Mouse (Mus musculus) forebrain, embryonic 13.5 days (tissue): ENCODE measurements around the gene Doc2b. TPM values are rescaled to one million over a fixed set of nuclear protein-coding genes. Genes with fewer than 3 reads are reported as not detected.

Source experiments
- ATAC-seq: fragments of 200-750 bp; cut with Nextera tagmentation; 2 replicates; pipeline ENCODE4 v1.8.0; 2017
- H3K27ac ChIP-seq: fragments of 300-500 bp; sonication (generic); 2 replicates; pipeline ENCODE4 v1.5.1; 2015; ENCODE audit warnings: inconsistent platforms, mild to moderate bottlenecking, moderate library complexity
- H3K27me3 ChIP-seq: fragments of 300-500 bp; sonication (generic); 2 replicates; pipeline ENCODE4 v1.6.1; 2015; ENCODE audit warnings: mild to moderate bottlenecking, inconsistent platforms
- H3K36me3 ChIP-seq: fragments of 300-500 bp; sonication (generic); 2 replicates; pipeline ENCODE4 v1.6.1; 2015; ENCODE audit warnings: mild to moderate bottlenecking, inconsistent platforms; ENCODE audit not compliant: poor library complexity, severe bottlenecking
- H3K4me1 ChIP-seq: fragments of 300-500 bp; sonication (generic); 2 replicates; pipeline ENCODE4 v1.6.1; 2015; ENCODE audit warnings: inconsistent platforms
- H3K4me2 ChIP-seq: fragments of 300-500 bp; sonication (generic); 2 replicates; pipeline ENCODE4 v1.6.1; 2015; ENCODE audit warnings: inconsistent platforms, mild to moderate bottlenecking, moderate library complexity
- H3K4me3 ChIP-seq: fragments of 300-500 bp; sonication (generic); 2 replicates; pipeline ENCODE4 v1.5.1; 2015; ENCODE audit warnings: mild to moderate bottlenecking, inconsistent platforms
- H3K9ac ChIP-seq: fragments of 300-500 bp; sonication (generic); 2 replicates; pipeline ENCODE4 v1.6.1; 2015; ENCODE audit warnings: mild to moderate bottlenecking, inconsistent platforms
- H3K9me3 ChIP-seq: fragments of 300-500 bp; sonication (generic); replicated peaks from 2 replicates; pipeline ENCODE4 v1.6.1; 2016; ENCODE audit warnings: inconsistent platforms
- WGBS: fragments of 180-500 bp; shearing (Covaris S2); methylation state at CpG from one replicate; pipeline ENCODE4 v1.1.7; 2015; 5-methylcytosine and 5-hydroxymethylcytosine counted together
- polyA plus RNA-seq: library from polyadenylated mRNA; unstranded; fragments of >200 nt; fragmentation: Nextera tagmentation; extraction: Ambion mirVana; gene quantifications from 2 replicates; pipeline ENCODE4 v1.2.1, GENCODE M21; 2015

Doc2b gene
- 0.92 and 1.2 TPM in 2 replicates for polyA plus RNA-seq

DNA sequence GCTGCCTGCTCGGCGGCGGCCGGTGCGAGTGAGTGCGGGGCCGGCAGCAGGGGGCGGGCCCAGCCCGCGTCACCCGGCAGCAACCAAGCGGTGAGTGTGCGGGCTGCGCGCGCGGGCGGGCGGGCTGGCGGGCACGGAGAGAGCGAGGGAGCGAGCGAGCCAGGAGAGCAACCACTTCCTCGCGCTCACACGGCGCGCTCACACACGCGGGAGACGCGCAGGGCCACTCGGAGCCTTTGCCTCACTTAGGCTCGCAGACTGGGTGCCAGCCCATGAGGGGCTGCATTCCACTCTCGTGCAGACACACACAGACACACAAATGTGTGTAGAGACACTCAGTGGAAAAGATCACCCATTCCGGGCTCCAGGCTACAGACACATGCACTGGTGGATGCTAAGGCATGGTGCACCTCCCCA, at the start of gene Doc2b:
Gene Doc2b, minus strand, starts transcription at position 21 of the 417 bp plus-strand sequence.
- Histone ChIP-seq H3K4me2 (peak within 1 kb of the TSS; percentile 67), H3K9me3 (no peaks in the 10 kb centered on the region), H3K27me3 (peaks cover 66% of the 10 kb centered on the region), H3K27ac (no peak within 1 kb of the TSS), H3K36me3 (no peaks in the 10 kb centered on the region), H3K4me1 (peaks cover 17% of the 10 kb centered on the region), H3K9ac (peak within 1 kb of the TSS; percentile 62), H3K4me3 (peak within 1 kb of the TSS; percentile 47)
- ATAC-seq, result peak; percentile 89
- 5% methylated on average over 33 of the region's 37 CpGs for WGBS

DNA sequence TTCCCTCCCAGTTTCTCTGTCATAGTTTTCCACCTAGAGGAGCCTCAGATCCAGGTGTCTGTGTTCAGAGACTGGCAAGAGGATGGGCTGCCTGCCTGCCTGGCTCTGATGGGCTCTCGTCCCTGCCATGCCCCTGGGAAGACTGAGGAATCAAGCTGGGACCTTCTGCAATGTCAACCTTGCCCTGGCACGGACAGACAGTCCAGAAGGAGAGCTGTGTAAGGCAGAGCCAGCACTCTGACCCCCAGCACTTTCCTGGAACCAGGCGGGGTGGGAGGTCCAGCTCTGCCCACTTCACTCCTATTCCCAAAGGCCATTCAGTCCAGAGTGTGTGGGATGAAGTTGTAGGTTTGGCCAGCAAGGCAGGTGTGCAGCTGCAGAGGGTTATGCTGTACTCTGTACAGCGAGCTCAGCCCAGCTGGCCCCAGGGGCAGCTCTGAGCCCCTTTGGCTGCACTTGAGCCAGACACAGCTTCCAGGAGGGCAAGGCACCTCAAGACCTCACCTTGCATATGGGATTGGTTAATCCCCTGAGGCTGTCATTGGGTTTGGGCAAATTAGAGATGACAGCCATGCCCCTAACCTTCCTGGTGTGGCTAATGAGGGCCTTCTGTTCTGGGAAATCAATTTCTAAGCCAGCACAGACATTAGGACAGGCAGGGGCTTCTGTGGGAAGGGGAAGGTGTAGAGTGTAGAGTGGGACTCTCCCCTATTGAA, 47.2 kb upstream of the Doc2b start:
- peaks cover 15% of the 10 kb centered on the region for H3K4me1 ChIP-seq
- no peaks in the 10 kb centered on the region for H3K36me3 ChIP-seq
- no peaks in the 10 kb centered on the region for H3K9me3 ChIP-seq
- H3K9ac ChIP-seq, result no peak overlapping the region
- no peak for ATAC-seq
- 78% methylated on average over 4 of the region's 4 CpGs for WGBS
- no peak overlapping the region for H3K4me2 ChIP-seq
- H3K4me3 ChIP-seq, result no peak overlapping the region
- H3K27ac ChIP-seq, result no peak overlapping the region
- no peaks in the 10 kb centered on the region for H3K27me3 ChIP-seq

DNA sequence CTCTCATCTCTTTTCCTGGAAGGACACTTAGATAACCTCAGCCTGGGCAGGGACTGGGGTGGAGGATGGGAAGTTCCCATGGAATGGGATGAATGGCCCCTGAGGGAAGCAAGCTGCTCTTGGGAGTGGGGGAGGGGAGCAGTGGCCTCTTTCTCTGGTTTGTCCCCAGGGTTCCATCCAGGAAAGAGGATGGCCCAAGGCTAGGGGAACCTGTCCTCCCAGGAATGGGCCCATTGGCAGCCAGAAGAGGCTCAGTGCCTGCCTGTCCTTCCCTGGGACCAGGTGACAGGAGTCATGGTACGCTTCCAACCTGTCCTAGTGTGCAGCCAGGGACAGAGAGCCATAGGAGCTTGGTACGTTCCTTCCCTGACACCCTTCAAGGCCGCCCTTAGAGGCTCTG, 45.7 kb upstream of the Doc2b start:
- no peaks in the 10 kb centered on the region for H3K9me3 ChIP-seq
- WGBS, result 68% methylated on average over 3 of the region's 3 CpGs
- no peak overlapping the region for H3K27ac ChIP-seq
- peaks cover 15% of the 10 kb centered on the region for H3K4me1 ChIP-seq
- no peak overlapping the region for H3K4me2 ChIP-seq
- ATAC-seq, result no peak
- no peak overlapping the region for H3K9ac ChIP-seq
- no peaks in the 10 kb centered on the region for H3K27me3 ChIP-seq
- H3K4me3 ChIP-seq, result no peak overlapping the region
- H3K36me3 ChIP-seq, result no peaks in the 10 kb centered on the region

DNA sequence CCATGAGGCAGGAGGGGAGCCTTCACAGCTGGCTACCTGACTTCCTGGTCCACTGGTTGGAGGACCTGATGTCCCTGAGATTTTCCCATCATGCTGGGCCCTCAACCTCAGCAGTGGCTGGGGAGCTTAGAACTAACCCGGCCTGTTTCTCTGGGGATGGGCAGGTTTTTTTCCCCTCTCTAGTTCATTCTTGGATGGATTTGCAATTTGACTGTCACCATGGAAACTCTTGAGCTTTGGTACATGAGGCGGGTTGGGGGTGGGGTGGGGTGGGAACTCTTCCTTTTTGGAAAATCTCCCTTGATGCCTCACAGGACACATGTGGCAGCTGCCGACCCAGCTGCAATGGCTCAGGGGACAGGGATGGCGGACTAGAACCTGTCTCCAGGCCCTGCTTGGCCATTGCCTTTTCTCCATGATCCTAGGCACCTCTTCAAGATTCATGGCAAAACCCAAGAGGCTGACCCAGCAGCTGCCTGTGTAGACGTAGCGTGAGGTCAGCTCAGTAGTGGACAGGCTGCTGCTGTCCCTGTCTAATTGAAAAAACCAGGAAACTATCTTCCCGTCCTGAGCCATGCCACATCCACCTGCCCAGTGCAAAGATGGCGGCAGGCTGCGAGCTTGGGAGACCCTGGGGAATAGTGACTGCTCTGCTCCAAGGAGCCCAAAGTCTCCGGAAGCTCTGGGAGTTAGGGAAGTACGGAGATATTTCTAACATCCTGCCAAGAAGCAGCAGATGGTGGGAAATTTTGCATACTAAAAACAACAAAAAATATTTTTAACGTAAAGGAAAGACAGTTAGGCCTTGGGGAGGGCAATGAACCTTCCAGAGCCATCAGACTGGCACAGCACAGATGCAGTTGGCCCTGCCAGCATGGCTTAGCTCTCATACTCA, 43.9 kb upstream of the Doc2b start:
- no peaks in the 10 kb centered on the region for H3K27me3 ChIP-seq
- no peak overlapping the region for H3K4me2 ChIP-seq
- H3K9me3 ChIP-seq, result no peaks in the 10 kb centered on the region
- no peaks in the 10 kb centered on the region for H3K36me3 ChIP-seq
- H3K4me1 ChIP-seq, result peaks cover 8% of the 10 kb centered on the region
- no peak overlapping the region for H3K4me3 ChIP-seq
- 80% methylated on average over 12 of the region's 12 CpGs for WGBS
- H3K27ac ChIP-seq, result no peak overlapping the region
- ATAC-seq, result no peak
- H3K9ac ChIP-seq, result no peak overlapping the region

DNA sequence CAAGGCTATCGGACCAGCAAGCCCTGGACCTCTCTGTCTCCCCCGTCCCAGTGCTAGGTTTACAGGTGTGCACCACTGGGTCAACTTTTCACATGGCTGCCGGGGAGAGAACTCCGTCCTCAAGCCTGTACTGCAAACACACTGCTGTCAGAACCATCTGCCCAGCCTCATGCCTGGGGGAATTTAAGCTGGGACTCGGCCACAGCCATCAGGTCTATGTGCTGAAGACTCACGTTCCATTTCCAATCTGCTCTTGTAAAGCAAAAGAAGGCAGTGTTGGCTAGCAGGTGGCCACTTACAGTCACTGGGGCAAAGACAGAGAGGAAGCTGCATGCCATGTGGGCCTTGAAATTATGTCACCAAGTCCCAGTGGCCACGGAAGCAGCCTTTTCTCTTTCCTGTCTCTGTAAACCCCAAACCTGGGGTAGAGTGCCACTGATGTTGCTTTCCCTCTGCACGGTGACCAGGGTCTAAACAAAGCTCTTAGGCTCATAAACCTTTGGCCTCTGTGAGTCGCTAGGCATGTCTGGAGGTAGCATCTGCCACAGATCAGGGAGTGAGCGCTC, 43.1 kb upstream of the Doc2b start:
- no peak for ATAC-seq
- Histone ChIP-seq H3K9me3 (no peaks in the 10 kb centered on the region), H3K4me3 (no peak overlapping the region), H3K4me1 (peaks cover 8% of the 10 kb centered on the region), H3K36me3 (no peaks in the 10 kb centered on the region), H3K27ac (no peak overlapping the region), H3K9ac (no peak overlapping the region), H3K27me3 (no peaks in the 10 kb centered on the region), H3K4me2 (no peak overlapping the region)
- 78% methylated on average over 10 of the region's 10 CpGs for WGBS

DNA sequence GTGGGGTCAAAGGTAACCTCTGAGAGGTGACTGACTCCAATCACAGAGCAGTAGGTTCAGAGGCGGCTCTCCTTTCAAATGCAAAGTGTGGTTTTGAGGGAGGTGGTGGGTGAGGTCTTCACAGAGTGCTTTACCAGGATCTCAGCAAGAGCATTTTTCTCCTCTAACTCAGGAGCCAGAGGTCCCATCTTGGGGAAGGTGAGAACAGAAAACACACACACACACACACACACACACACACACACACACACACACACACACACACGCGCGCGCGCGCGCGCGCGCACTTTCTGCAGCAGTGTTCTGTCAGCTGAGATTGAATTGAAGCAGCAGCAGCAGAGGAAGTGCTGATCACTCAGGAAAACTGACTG, 40.4 kb upstream of the Doc2b start:
- Histone ChIP-seq H3K4me2 (no peak overlapping the region), H3K27me3 (no peaks in the 10 kb centered on the region), H3K4me3 (no peak overlapping the region), H3K36me3 (no peaks in the 10 kb centered on the region), H3K27ac (no peak overlapping the region), H3K9ac (no peak overlapping the region), H3K4me1 (peaks cover 8% of the 10 kb centered on the region), H3K9me3 (no peaks in the 10 kb centered on the region)
- no peak for ATAC-seq
- 67% methylated on average over 11 of the region's 11 CpGs for WGBS

DNA sequence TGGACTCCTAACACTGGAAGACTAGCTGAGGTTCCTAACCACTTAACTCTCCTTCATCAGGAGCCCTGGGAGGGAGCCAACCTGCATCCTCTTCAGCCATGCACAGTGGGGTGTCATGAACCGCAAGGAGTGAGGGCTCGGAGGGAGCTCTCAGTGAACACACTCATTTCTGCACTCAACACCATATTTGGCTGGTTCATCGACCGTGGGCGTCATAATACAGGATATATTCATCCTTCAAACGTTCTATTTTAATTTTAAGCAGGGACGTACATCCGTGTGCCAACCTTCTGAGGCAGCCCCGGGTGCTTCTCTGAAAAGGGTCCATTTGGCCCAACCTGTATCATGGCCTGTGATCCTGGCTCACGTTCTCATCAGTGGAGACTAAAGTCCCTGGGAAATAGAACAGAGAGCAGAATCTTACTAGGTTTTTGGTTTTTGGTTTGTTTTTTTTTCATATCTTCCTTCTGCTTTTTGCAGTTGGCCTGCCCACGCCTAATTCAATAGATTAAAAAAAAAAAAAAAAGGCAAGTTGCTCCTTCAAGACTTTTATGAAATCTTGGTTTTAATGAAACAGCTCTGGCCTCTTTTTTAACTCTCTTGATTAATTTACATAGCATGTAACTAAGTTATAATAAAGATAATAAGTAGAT, 39.9 kb upstream of the Doc2b start:
- Histone ChIP-seq H3K9ac (no peak overlapping the region), H3K27ac (no peak overlapping the region), H3K36me3 (no peaks in the 10 kb centered on the region), H3K4me1 (peaks cover 8% of the 10 kb centered on the region), H3K4me3 (no peak overlapping the region), H3K9me3 (no peaks in the 10 kb centered on the region), H3K27me3 (no peaks in the 10 kb centered on the region), H3K4me2 (no peak overlapping the region)
- 84% methylated on average over 11 of the region's 11 CpGs for WGBS
- no peak for ATAC-seq

DNA sequence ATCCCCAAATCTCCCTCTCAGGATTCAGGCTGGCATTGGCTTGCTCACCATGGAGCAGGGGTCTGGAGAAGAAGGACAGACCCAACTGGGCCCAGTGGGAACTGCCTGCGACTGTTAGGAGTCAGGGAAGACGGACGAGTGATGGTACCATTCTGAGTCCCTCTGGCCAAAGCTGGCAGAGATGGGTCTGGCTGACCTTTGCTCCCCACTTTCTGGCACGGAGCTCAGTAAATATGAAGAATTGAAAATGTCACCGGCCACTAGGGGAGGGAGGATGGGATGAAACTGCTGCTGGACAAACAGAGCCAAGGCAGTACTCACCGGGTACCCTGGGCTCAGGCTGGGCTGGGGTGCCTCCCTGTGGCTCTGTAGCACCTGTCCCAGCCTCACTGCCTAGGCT, 37.2 kb upstream of the Doc2b start:
- Histone ChIP-seq H3K4me3 (no peak overlapping the region), H3K9ac (no peak overlapping the region), H3K27ac (no peak overlapping the region), H3K36me3 (no peaks in the 10 kb centered on the region), H3K4me2 (no peak overlapping the region), H3K4me1 (no peaks in the 10 kb centered on the region), H3K9me3 (no peaks in the 10 kb centered on the region), H3K27me3 (no peaks in the 10 kb centered on the region)
- 90% methylated on average over 6 of the region's 6 CpGs for WGBS
- no peak for ATAC-seq

DNA sequence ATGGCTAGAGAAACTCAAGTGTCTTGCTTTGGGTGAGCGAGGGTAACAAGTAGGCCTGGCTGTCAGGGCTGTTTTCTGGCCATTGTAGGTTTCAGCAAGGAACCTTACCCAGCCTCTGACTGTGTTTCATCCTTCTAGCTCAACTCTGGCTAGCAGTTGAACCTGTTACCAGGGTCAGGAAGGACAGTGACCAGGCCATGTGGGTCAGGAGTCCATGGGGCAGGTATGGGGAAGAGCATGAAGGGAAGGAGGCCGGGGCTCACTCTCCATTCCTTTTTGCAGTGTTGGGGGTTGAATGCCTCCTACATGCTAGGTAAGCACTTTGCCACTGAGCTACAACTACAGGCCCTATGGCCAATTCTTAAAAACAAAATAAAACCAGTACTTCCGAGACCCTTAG, 34.5 kb upstream of the Doc2b start:
- Histone ChIP-seq H3K9ac (no peak overlapping the region), H3K9me3 (no peaks in the 10 kb centered on the region), H3K27me3 (no peaks in the 10 kb centered on the region), H3K4me3 (no peak overlapping the region), H3K36me3 (no peaks in the 10 kb centered on the region), H3K27ac (no peak overlapping the region), H3K4me2 (no peak overlapping the region), H3K4me1 (no peaks in the 10 kb centered on the region)
- ATAC-seq, result no peak
- WGBS, result 91% methylated on average over 3 of the region's 3 CpGs

DNA sequence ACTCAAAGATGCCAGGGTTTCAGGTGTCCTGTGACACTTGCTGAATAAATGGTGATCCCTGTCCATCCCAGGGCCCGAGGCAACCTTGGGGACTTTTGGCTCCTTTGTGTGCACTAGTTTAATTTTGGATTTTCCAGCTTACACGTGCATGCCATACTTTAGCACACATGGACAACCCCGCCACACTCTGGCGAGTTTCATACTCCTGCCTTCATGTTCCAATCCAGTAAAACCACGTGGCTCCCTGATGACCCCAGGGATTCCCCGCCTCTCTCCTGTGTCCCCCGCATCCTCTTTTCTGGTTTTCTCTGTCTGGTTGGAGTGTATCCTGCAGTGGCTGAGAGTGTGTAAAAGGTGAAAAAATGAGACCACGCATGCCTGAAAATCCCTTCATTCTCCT, 31.6 kb upstream of the Doc2b start:
- WGBS, result 88% methylated on average over 8 of the region's 8 CpGs

DNA sequence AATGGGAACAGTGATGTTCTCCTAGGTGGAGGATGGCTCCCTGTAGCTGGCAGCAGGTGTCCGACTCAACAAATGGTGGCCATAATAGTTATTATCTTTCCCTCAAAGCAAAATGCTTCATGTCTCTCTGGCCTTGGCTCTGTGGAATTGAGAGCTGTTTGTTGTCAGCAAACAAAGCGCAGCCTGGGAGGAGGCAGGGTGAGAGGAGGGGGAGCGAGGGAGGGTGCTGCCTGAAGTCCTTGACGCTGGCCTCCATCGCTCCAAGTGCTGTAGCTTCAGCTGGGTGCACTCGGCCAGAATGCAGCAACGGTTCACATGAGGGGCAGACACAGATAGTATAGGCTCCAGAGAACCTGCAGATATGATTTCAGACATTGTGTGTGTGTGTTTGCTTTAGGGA, 27.7 kb upstream of the Doc2b start:
- Histone ChIP-seq H3K4me3 (no peak overlapping the region), H3K4me1 (no peaks in the 10 kb centered on the region), H3K27me3 (no peaks in the 10 kb centered on the region), H3K36me3 (no peaks in the 10 kb centered on the region), H3K4me2 (no peak overlapping the region), H3K27ac (no peak overlapping the region), H3K9ac (no peak overlapping the region), H3K9me3 (no peaks in the 10 kb centered on the region)
- no peak for ATAC-seq
- WGBS, result 58% methylated on average over 7 of the region's 7 CpGs

More for the DNA sequence above, 31.6 kb upstream of the Doc2b start:
- no peak for ATAC-seq
- Histone ChIP-seq H3K4me3 (no peak overlapping the region), H3K4me2 (no peak overlapping the region), H3K27ac (no peak overlapping the region), H3K4me1 (no peaks in the 10 kb centered on the region), H3K9me3 (no peaks in the 10 kb centered on the region), H3K27me3 (no peaks in the 10 kb centered on the region), H3K9ac (no peak overlapping the region), H3K36me3 (no peaks in the 10 kb centered on the region)

DNA sequence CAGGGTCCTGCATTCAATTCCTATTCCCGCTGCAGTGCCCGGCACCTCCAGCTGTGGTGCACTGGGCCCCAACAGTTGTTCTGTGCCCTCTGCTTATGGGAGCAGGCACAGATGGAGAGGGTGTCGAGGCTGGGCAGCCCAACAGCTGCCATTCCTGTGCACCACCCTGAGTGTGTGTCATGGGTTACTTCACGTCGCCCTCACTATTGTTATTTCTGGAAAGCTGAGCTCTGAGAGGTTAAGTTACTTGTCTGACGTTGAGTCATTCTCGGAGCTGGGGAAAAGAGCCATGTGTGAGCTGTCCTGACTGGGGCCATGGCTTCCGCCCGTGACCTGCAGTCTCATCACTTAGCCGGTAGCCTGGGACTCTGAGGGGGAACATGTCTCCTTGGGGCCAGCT, 17.2 kb upstream of the Doc2b start:
- Histone ChIP-seq H3K4me3 (no peak overlapping the region), H3K9me3 (no peaks in the 10 kb centered on the region), H3K36me3 (no peaks in the 10 kb centered on the region), H3K9ac (no peak overlapping the region), H3K27me3 (no peaks in the 10 kb centered on the region), H3K4me1 (0 out of 2 replicates have a peak, but pooled peaks cover 2% of the 10 kb centered on the region), H3K27ac (no peak overlapping the region), H3K4me2 (no peak overlapping the region)
- 69% methylated on average over 10 of the region's 10 CpGs for WGBS
- no peak for ATAC-seq
